Mouse (Mus musculus) mesoderm, embryonic 11.5 days (tissue): ENCODE measurements at regions not wholly inside any gene's neighbourhood (a gene's known extent, or its start where the extent isn't known, plus 50 kb on each side); places are given as distances from the start of the nearest gene placed in this dataset.

ENCODE experiments used
- DNase-seq: peaks from one replicate; pipeline ENCODE4 v3.0.0-alpha.2; 2012; ENCODE audit warnings: low read depth, low spot score

- no peak for DNase-seq
These were observed 139.4 kb upstream of the Smim15 start for GRCm38 (mm10) chr13:107904851-107905250.

GRCm38 (mm10) chr13:107904051-107904740 is 140.1 kb upstream of the Smim15 start:
- DNase-seq, result no peak

GRCm38 (mm10) chr13:107903150-107903959 is 140.9 kb upstream of the Smim15 start:
- DNase-seq, result peak; percentile 62

GRCm38 (mm10) chr13:107902800-107903149 is 141.5 kb upstream of the Smim15 start:
- no peak for DNase-seq

DNA sequence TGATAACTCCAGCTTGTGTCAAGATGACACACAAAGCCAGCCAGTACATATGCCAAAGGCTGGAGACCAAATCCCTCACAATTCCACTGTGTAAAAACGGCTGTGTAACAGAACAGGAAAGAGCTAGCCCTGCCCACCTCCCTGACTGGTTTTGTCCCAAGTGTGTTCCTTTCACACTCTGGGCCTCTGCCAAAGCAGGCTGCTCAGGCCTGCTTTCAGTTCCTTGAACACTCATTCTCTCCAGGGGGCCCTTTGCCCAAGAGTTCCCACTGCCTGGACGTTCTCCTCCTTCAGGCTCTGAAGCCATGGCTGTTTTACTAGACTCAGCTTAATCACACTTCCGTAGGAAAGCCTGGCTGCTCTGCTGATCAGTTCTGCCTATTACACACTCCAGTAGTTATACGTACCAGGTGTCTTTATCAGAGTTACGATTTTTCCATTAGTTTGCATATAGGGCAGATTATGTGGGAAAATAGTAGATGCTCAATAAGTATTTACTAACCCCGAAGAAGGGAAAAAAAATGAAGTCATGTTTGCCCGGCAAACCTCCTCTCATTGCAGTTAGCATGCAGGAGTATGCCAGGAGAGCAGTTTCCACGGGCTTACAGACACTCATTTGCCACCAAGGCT is 144.5 kb upstream of the Smim15 start:
- DNase-seq, result no peak

DNA sequence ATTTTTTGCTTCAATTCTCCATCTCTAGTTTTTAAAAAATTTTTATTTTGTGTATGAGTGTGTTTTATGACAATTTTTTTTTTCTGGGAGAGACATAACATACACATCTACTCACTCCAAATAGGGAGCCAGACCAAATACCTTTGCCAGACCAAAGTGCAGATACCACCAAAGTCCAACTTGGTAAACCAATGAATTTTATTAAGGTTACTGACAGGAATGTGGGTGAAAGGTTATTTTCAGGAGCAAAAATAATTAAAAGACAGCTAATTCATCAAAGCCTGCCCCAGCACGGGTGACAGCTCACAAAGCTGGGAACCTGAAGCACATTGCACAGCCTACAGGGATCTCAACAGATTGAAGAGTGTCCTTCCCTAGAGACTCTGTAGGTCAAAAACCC is 146.6 kb upstream of the Smim15 start:
- DNase-seq, result no peak

DNA sequence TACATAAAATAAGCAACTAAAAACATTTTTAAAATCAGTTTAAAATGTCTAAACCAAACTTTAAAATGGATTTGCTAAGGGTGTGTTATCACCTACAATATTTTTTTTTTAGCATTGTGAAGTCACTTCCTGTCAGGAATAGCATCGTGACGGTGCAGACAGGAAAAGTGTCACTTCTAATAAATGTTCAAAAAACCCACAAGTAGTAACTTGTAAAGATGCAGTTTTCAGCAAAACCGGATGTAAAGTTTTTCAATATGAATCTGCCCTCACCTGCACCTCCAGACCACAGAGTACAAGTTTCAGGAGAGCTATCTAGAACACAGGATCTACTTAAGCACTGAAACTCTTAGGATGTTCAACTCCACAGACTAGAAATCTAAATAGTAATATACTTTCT is 147.1 kb upstream of the Smim15 start:
- DNase-seq, result no peak

DNA sequence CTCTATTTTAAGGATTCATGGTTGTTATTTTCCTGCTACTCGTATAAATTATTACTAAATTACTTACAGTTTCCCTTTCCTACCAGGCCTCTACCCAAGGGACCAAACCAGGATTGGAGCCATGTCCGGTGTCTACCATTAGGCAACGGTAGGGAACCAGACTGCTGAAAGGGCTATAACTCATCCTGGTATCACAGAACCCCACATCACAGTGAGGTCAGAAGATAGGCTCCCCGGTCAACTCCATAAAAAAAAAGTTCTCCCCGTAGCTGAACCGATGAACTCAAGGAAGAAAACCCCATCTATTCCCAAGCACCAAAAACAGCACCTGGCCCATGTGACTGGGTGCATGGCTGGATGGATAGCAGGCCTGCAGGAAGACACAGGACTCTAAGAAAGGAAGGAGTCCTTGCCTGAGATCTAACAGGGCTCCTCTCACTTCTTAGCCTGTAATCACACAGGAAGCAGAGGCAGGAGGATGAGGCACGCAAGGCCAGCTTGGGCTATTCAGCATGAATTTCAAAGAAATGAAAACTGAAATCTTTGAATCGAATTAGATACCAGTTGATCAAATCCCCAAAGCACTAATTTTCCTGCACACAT is 150.6 kb upstream of the Smim15 start:
- no peak for DNase-seq

DNA sequence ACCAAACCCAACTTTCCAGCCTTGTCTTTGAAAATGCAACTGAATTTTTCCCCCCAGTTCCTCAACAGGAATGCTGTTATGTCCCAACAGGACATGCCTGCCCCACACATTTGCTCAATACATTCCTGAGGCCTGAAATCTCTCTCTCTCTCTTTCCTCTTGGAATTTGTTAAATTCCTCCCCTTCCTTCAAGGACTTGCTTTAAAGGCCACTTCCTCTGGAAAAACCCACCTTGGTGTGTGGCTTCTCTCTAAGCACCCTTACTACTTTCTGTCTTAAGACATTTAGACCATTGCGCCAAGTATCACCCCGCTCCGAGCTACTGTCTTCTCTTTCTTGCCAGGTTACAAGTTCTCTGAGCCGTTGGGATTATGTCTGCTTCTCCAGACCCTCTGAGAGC is 151.2 kb upstream of the Smim15 start:
- DNase-seq, result no peak

DNA sequence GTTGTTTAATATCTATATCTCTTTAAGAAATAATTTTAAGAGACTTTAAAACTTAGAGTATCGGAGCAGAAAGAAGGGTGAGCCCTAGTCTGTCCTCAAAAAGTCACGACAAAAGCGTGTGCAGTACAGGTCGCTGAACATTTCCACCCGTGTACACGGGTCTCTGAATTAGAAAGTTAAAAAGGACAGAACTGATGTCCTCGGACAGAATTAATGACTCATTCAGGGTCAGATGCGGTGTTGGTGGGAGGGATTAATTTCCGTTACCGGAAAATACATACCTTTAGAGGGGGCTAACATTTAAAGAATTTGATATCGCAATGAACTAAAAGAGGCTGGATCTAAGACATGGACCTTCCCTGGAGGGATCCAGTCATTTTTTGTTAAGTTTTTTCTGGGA is 152.3 kb upstream of the Smim15 start:
- DNase-seq, result no peak

DNA sequence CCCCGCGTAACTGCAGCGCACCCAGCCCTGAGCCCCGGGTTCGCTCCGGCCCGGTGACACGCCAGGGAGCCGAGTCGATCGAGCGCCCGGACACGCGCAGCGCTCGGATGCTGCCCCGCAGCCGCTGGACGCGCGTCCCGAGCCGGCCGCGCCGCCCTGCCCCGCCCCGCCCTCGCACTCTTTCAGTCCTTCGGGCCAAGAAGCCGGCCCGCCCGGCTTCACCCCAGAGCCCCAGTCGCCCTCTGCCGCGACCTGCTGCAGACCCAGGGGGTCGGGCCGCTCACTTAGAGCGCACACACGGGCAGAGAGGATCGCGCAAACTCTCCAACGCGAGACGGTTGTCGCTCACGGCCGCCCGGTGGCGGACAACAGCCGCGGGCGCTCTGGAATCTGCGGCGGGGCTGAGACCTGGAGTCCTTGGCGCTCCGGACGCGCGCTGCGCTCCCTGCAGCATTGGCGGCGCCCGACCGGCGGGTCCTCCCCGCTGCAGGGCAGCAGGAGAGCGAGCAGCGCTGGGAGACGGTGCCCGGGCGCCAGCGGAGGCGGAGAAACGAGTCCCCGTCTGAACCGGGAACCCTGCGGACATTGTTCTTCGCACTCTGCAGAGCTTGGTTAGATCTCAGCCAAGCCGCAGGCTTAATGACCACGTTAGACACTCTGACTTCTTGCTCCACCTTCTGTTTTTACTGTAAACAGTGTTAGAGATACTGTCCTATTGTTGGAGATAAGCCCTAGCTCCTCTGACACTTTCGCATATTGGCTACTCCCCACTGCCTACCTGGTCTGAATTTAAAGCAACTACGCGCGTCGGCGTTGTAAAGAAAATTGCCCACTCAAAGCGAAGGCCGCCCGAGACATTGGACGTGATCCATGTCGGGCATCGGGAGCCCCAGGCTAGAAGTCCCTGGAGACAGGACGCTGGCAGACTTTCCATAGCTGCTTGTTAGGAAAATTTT is 153.1 kb upstream of the Smim15 start:
- peak; percentile 74 for DNase-seq

- peak; percentile 100 for DNase-seq
These were observed 154.0 kb upstream of the Smim15 start for GRCm38 (mm10) chr13:107889985-107890865.

DNA sequence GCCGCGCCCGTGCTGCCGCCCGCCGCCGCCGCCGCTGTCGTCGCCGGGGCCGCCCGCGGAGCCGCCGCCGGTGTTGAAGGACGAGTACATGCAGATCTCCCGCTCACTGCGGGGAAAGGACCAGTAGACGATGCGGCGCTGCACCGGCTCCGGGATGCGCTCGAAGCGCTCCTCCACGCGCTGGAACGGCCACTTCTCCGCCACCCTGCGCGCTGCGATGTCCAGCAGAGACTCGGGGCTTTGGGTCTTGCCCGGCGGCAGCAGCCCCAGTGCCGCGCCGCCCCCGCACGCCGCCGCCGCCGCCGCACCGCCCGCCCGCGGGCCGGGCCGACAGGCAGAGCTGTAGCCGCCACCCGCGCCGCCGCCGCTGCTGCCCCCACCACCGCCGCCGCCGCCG is 154.7 kb upstream of the Smim15 start:
- DNase-seq, result peak; percentile 46

GRCm38 (mm10) chr13:107888571-107889451 is 155.4 kb upstream of the Smim15 start:
- peak; percentile 53 for DNase-seq

GRCm38 (mm10) chr13:107888231-107888555 is 156.1 kb upstream of the Smim15 start:
- peak; percentile 37 for DNase-seq

GRCm38 (mm10) chr13:107887366-107888230 is 156.6 kb upstream of the Smim15 start:
- peak; percentile 49 for DNase-seq

- DNase-seq, result no peak
These were observed 159.4 kb upstream of the Smim15 start for GRCm38 (mm10) chr13:107884836-107885235.

GRCm38 (mm10) chr13:107882337-107882736 is 161.9 kb upstream of the Smim15 start:
- no peak for DNase-seq
